In genomic region chr9:7221460-7221859, GRCm38 (mm10) we compare ENCODE assay signal across 12 mouse cellular contexts. TPM values are rescaled to one million over a fixed set of nuclear protein-coding genes. Genes with fewer than 3 reads are reported as not detected.
DNase-seq lines count a peak whose midpoint lies in the region; ATAC-seq and TF ChIP-seq lines count a peak whose summit lies in the region.
"Had no signal": no experiment of that assay in that cellular context is flagged by ENCODE, and none has a peak within 500 bp of the region (broad histone marks: within the 10 kb centered on the region; RNA-seq: fewer than 3 reads in every experiment).

No protein-coding gene starts in this region.

- no peak overlapping the region for H3K4me3 ChIP-seq in kidney, postnatal 0 days (replicated peaks; ENCODE audit: low read depth, low read length)
- H3K4me3 ChIP-seq in kidney, embryonic 16.5 days (ENCODE audit: low read length), result no peak overlapping the region
- H3K4me3 ChIP-seq in macrophage (ENCODE audit: inconsistent target), result no peak overlapping the region
- no peak overlapping the region for H3K4me3 ChIP-seq in hindbrain, embryonic 12.5 days
- H3K4me3 ChIP-seq: embryonic facial prominence, embryonic 10.5 days; forebrain, embryonic 12.5 days; hindbrain, embryonic 15.5 days; limb, embryonic 10.5 days had no signal

- no peak overlapping the region for H3K9ac ChIP-seq in kidney, postnatal 0 days (ENCODE audit: low read depth, low read length)
- H3K9ac ChIP-seq in kidney, embryonic 16.5 days (replicated peaks; ENCODE audit: low read length), result no peak overlapping the region
- H3K9ac ChIP-seq in hindbrain, embryonic 12.5 days, result no peak overlapping the region
- H3K9ac ChIP-seq: forebrain, embryonic 12.5 days; hindbrain, embryonic 15.5 days had no signal

- H3K4me2 ChIP-seq in kidney, postnatal 0 days (ENCODE audit: low read length), result no peak overlapping the region
- no peak overlapping the region for H3K4me2 ChIP-seq in kidney, embryonic 16.5 days (replicated peaks; ENCODE audit: low read depth, low read length)
- H3K4me2 ChIP-seq in hindbrain, embryonic 12.5 days (replicated peaks), result no peak overlapping the region
- H3K4me2 ChIP-seq: forebrain, embryonic 12.5 days; hindbrain, embryonic 15.5 days had no signal

- no peaks in the 10 kb centered on the region for H3K36me3 ChIP-seq in kidney, postnatal 0 days (ENCODE audit: insufficient read depth, low read length)
- H3K36me3 ChIP-seq in kidney, embryonic 16.5 days (ENCODE audit: insufficient read depth, low read length), result peaks cover 3% of the 10 kb centered on the region; the same call in 1 of the 2 replicates
- H3K36me3 ChIP-seq in macrophage (ENCODE audit: inconsistent target), result no peaks in the 10 kb centered on the region
- H3K36me3 ChIP-seq in hindbrain, embryonic 12.5 days, result 0 out of 2 replicates have a peak, but pooled peaks cover 2% of the 10 kb centered on the region

- H3K27me3 ChIP-seq in kidney, postnatal 0 days (ENCODE audit: insufficient read depth, low read length), result no peaks in the 10 kb centered on the region
- H3K27me3 ChIP-seq in kidney, embryonic 16.5 days (ENCODE audit: insufficient read depth, low read length), result no peaks in the 10 kb centered on the region
- no peaks in the 10 kb centered on the region for H3K27me3 ChIP-seq in hindbrain, embryonic 12.5 days
- H3K27me3 ChIP-seq: forebrain, embryonic 12.5 days; hindbrain, embryonic 15.5 days had no signal

- DNase-seq in kidney, postnatal 0 days (ENCODE audit: low spot score), result peak; percentile 15
- DNase-seq in B cell, adult 2 months, result peak; percentile 6 to 9
- DNase-seq in T-cell, adult 2 months (ENCODE audit: low spot score), result peak; percentile 6
- DNase-seq in urinary bladder, postnatal 14 days (ENCODE audit: low spot score), result no peak

- no peak for TF ChIP-seq CTCF in kidney, postnatal 0 days (IDR thresholded peaks at IDR 0.05; ENCODE audit: low read depth)

- no peaks in the 10 kb centered on the region for H3K4me1 ChIP-seq in kidney, postnatal 0 days (replicated peaks; ENCODE audit: insufficient read depth, low read length)
- no peaks in the 10 kb centered on the region for H3K4me1 ChIP-seq in kidney, embryonic 16.5 days (ENCODE audit: insufficient read depth, low read length)
- H3K4me1 ChIP-seq in hindbrain, embryonic 12.5 days, result no peaks in the 10 kb centered on the region
- H3K4me1 ChIP-seq: embryonic facial prominence, embryonic 10.5 days; forebrain, embryonic 12.5 days; hindbrain, embryonic 15.5 days; limb, embryonic 10.5 days had no signal

- no peaks in the 10 kb centered on the region for H3K79me2 ChIP-seq in macrophage (ENCODE audit: inconsistent target)

- ATAC-seq in kidney, postnatal 0 days (replicated peaks; ENCODE audit: low FRiP score, low read depth), result no peak
- no peak for ATAC-seq in kidney, embryonic 16.5 days (ENCODE audit: low FRiP score, low TSS enrichment)
- no peak for ATAC-seq in hindbrain, embryonic 12.5 days (ENCODE audit: low FRiP score)

- no peak overlapping the region for H3K27ac ChIP-seq in kidney, postnatal 0 days
- H3K27ac ChIP-seq in kidney, embryonic 16.5 days (ENCODE audit: low read length), result no peak overlapping the region
- H3K27ac ChIP-seq in macrophage, result peak overlapping the region; percentile 53
- H3K27ac ChIP-seq in hindbrain, embryonic 12.5 days, result no peak overlapping the region
- H3K27ac ChIP-seq: embryonic facial prominence, embryonic 10.5 days; forebrain, embryonic 12.5 days; hindbrain, embryonic 15.5 days; limb, embryonic 10.5 days had no signal

- H3K9me3 ChIP-seq in kidney, postnatal 0 days (replicated peaks; ENCODE audit: low read length), result no peaks in the 10 kb centered on the region
- H3K9me3 ChIP-seq in kidney, embryonic 16.5 days (ENCODE audit: low read length), result no peaks in the 10 kb centered on the region
- no peaks in the 10 kb centered on the region for H3K9me3 ChIP-seq in hindbrain, embryonic 12.5 days (replicated peaks)
- H3K9me3 ChIP-seq: embryonic facial prominence, embryonic 10.5 days; forebrain, embryonic 12.5 days; hindbrain, embryonic 15.5 days; limb, embryonic 10.5 days had no signal

- WGBS in kidney, postnatal 0 days, result 88% methylated on average over 7 of the region's 7 CpGs
- WGBS in kidney, embryonic 16.5 days, result 87% methylated on average over 7 of the region's 7 CpGs
- 4% methylated on average over 7 of the region's 7 CpGs for WGBS in macrophage (ENCODE audit: missing documents)
- 86% methylated on average over 7 of the region's 7 CpGs for WGBS in hindbrain, embryonic 12.5 days

RNA-seq across cellular contexts. Expression of gene Dcun1d5, which starts 37.1 kb away (rescaled TPM):
- 132 and 139 TPM in 2 replicates for polyA plus RNA-seq in kidney, postnatal 0 days (2015; fragmentation: Nextera tagmentation; extraction: Ambion mirVana)
- polyA plus RNA-seq in kidney, embryonic 16.5 days (2015; fragmentation: Nextera tagmentation; extraction: Ambion mirVana), result 110 and 111 TPM in 2 replicates
- total RNA-seq in macrophage (2018; cell fraction: chromatin; rRNA removed), result 100 to 1,000 TPM in 24 of 26 experiments, 10 to 100 TPM in 2; 81.6 to 217 (median 133) TPM
- total RNA-seq in macrophage (2018; cell fraction: cytosol; rRNA removed), result 10 to 100 TPM; 43.2 to 76.8 (median 51.8) TPM
- total RNA-seq in macrophage (2018; cell fraction: nucleus; rRNA removed), result 100 to 1,000 TPM in 15 of 26 experiments, 10 to 100 TPM in 11; 67.9 to 183 (median 104) TPM
- polyA plus RNA-seq in macrophage (2018), result 40.9 to 60.2 TPM (median 53.1 TPM) in 3 replicates
- 147 and 148 TPM in 2 replicates for polyA plus RNA-seq in hindbrain, embryonic 12.5 days (2016; fragmentation: Nextera tagmentation; extraction: Ambion mirVana)

RNA-seq across cellular contexts. Expression of gene Dync2h1, which starts 37.2 kb away (rescaled TPM):
- polyA plus RNA-seq in kidney, postnatal 0 days (2015; fragmentation: Nextera tagmentation; extraction: Ambion mirVana), result 14.9 and 16.1 TPM in 2 replicates
- polyA plus RNA-seq in kidney, embryonic 16.5 days (2015; fragmentation: Nextera tagmentation; extraction: Ambion mirVana), result 20.2 and 24.6 TPM in 2 replicates
- 10 to 100 TPM in 25 of 26 experiments, 1 to 10 TPM in 1; 5.7 to 56.2 (median 31.4) TPM for total RNA-seq in macrophage (2018; cell fraction: chromatin; rRNA removed)
- 1 to 10 TPM in 18 of 26 experiments, under 1 TPM in 8; 0.57 to 2.3 (median 1.3) TPM for total RNA-seq in macrophage (2018; cell fraction: cytosol; rRNA removed)
- total RNA-seq in macrophage (2018; cell fraction: nucleus; rRNA removed), result 10 to 100 TPM in 10 of 26 experiments, 1 to 10 TPM in 16; 3.2 to 18.5 (median 7.6) TPM
- polyA plus RNA-seq in macrophage (2018), result 0.60 to 1.00 TPM (median 0.77 TPM) in 3 replicates
- polyA plus RNA-seq in hindbrain, embryonic 12.5 days (2016; fragmentation: Nextera tagmentation; extraction: Ambion mirVana), result 25.6 and 26.7 TPM in 2 replicates

RNA-seq across cellular contexts. Expression of gene Mmp13, which starts 50.9 kb away (rescaled TPM):
- 0.18 and 0.33 TPM in 2 replicates for polyA plus RNA-seq in kidney, postnatal 0 days (2015; fragmentation: Nextera tagmentation; extraction: Ambion mirVana)
- 0.30 and 0.34 TPM in 2 replicates for polyA plus RNA-seq in kidney, embryonic 16.5 days (2015; fragmentation: Nextera tagmentation; extraction: Ambion mirVana)
- total RNA-seq in macrophage (2018; cell fraction: chromatin; rRNA removed), result 100 to 1,000 TPM in 4 of 26 experiments, 10 to 100 TPM in 8, 1 to 10 TPM in 13, under 1 TPM in 1; 0.67 to 332 (median 9.1) TPM
- 100 to 1,000 TPM in 2 of 26 experiments, 10 to 100 TPM in 16, 1 to 10 TPM in 8; 6.5 to 287 (median 14.0) TPM for total RNA-seq in macrophage (2018; cell fraction: cytosol; rRNA removed)
- 100 to 1,000 TPM in 6 of 26 experiments, 10 to 100 TPM in 17, 1 to 10 TPM in 3; 5.9 to 547 (median 37.4) TPM for total RNA-seq in macrophage (2018; cell fraction: nucleus; rRNA removed)
- 7.8 to 34.8 TPM (median 14.0 TPM) in 3 replicates for polyA plus RNA-seq in macrophage (2018)
- polyA plus RNA-seq in hindbrain, embryonic 12.5 days (2016; fragmentation: Nextera tagmentation; extraction: Ambion mirVana), result not detected in 2 replicates
- polyA plus RNA-seq: embryonic facial prominence, embryonic 10.5 days; forebrain, embryonic 12.5 days; hindbrain, embryonic 15.5 days; limb, embryonic 10.5 days; neural tube, embryonic 14.5 days had no signal
